Mouse (Mus musculus) myocyte (in vitro differentiated cells): ENCODE measurements around the gene Ocel1.

Source experiments
- MYOG ChIP-seq, 3 experiments: IDR thresholded peaks; one replicate each; pipeline ENCODE4 v1.6.1; 2011; ENCODE audit warnings: control low read depth in 2 of 3, low read depth in 2 of 3, mild to moderate bottlenecking in 2 of 3; ENCODE audit not compliant: insufficient read length in 2 of 3, control insufficient read depth in 1 of 3, insufficient read depth in 1 of 3
- POLR2A ChIP-seq: IDR thresholded peaks from one replicate; pipeline ENCODE4 v1.6.1; 2011; ENCODE audit warnings: low read depth, mild to moderate bottlenecking, control low read depth, moderate library complexity; ENCODE audit not compliant: insufficient read length

DNA sequence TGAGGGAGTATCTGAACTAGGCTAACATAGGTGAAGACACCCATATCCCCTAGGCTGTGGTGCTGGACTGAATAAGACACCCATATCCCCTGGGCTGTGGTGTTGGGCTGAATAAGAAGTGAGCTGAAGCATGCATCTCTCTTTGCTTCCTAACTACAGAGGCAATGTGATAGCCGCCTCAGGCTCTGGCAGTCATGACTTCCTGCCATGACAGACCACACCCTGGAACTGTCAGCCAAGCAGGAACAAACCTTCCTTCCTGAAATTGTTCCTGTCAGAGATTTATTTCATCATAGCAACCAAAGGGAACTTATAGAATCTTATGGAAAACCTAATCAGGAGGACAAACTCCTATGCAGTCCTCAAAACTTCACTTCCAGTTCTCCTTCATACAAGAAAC lies 17.2 kb downstream of the Ocel1 start:
- TF ChIP-seq MYOG (IDR thresholded peaks at IDR 0.05; ENCODE audit: control insufficient read depth in 1 of 3, insufficient read depth in 1 of 3, insufficient read length in 2 of 3, low read depth in 2 of 3) (no peak), POLR2A (no peak)
